Mouse (Mus musculus): Measurements from ENCODE around the gene Wipi2.

GRCm38 (mm10) chr5:142619866-142620265, 7.6 kb upstream of the Wipi2 start:
- TF ChIP-seq CTCF (IDR thresholded peaks at IDR 0.05; ENCODE audit: low read depth) (peak; percentile 76), EP300 (IDR thresholded peaks at IDR 0.05; ENCODE audit: low read depth) (no peak)
